Mouse (Mus musculus): Measurements from ENCODE around the gene Gm26620. TPM values are rescaled to one million over a fixed set of nuclear protein-coding genes. Genes with fewer than 3 reads are reported as not detected.
A peak's percentile ranks its signal among the peaks of the same experiment; 100 is the strongest.

The Gm26620 gene
- total RNA-seq, 2 experiments from 2014 or later = 0.45 to 0.58 TPM

GRCm38 (mm10) chr1:170861671-170862434 is 23.0 kb upstream of the Gm26620 start:
- no peak overlapping the region for H3K27ac ChIP-seq
- no peak overlapping the region for H3K4me3 ChIP-seq
- intact Hi-C loops (cut with DNase I) = no loop called here
- DNase-seq (ENCODE audit: extremely low spot score in 1 of 2, low spot score in 2 of 2) = no peak
- no peak for TF ChIP-seq CTCF (IDR thresholded peaks at IDR 0.05)

GRCm38 (mm10) chr1:170862435-170862717 is 22.5 kb upstream of the Gm26620 start:
- TF ChIP-seq CTCF (IDR thresholded peaks at IDR 0.05) = no peak
- intact Hi-C loops (cut with DNase I) = no loop called here

GRCm38 (mm10) chr1:170863033-170863432 is 21.8 kb upstream of the Gm26620 start:
- no peak for DNase-seq (ENCODE audit: extremely low spot score in 1 of 2, low spot score in 2 of 2)
- TF ChIP-seq CTCF (IDR thresholded peaks at IDR 0.05) = no peak
- intact Hi-C loops (cut with DNase I) = no loop called here
- H3K27ac ChIP-seq = no peak overlapping the region
- H3K4me3 ChIP-seq = no peak overlapping the region

More at GRCm38 (mm10) chr1:170862435-170862717, 22.5 kb upstream of the Gm26620 start:
- no peak for DNase-seq (ENCODE audit: extremely low spot score in 1 of 2, low spot score in 2 of 2)
- H3K27ac ChIP-seq = no peak overlapping the region
- H3K4me3 ChIP-seq = no peak overlapping the region

DNA sequence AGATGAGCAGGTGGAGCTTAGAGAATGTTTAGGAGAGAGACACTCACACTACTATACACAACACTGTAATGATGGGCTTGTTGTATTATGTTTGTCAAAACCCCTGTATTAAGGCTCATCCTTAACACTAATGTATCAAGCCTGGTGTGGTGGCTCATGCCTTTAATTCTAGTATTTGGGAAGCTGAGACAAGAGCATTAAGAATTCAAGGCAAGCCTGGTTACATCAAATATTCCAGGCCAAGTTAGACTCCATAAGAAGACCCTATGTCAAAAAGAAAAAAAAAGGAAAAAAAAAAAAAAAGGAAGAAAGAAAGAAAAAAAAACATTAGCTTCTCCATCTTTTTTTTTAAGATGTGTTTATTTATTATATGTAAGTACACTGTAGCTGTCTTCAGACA is 20.6 kb upstream of the Gm26620 start:
- intact Hi-C loops (cut with DNase I) = no loop called here
- no peak overlapping the region for H3K4me3 ChIP-seq
- H3K27ac ChIP-seq = no peak overlapping the region
- TF ChIP-seq CTCF (IDR thresholded peaks at IDR 0.05) = no peak
- no peak for DNase-seq (ENCODE audit: extremely low spot score in 1 of 2, low spot score in 2 of 2)

DNA sequence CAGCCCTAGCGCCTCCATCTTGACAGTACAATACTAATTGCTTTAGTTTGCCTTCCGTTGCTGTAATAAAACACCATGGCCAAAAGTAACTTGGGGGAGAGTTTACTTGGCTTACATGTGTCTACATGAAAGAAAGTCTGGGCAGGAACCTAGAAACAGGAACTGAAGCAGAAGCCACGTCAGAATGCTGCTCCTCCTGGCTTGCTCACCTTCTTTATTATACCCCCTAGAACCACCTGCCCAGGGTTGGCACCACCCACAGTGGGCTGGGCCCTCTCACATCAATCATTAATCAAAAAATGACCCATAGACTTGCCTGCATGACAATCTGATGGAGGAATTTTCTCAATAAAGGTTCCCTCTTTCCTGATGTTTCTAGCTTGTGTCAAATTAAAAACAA is 20.1 kb upstream of the Gm26620 start:
- no peak for DNase-seq (ENCODE audit: extremely low spot score in 1 of 2, low spot score in 2 of 2)
- Histone ChIP-seq H3K27ac (no peak overlapping the region), H3K4me3 (no peak overlapping the region)
- no peak for TF ChIP-seq CTCF (IDR thresholded peaks at IDR 0.05)
- intact Hi-C loops (cut with DNase I) = no loop called here

DNA sequence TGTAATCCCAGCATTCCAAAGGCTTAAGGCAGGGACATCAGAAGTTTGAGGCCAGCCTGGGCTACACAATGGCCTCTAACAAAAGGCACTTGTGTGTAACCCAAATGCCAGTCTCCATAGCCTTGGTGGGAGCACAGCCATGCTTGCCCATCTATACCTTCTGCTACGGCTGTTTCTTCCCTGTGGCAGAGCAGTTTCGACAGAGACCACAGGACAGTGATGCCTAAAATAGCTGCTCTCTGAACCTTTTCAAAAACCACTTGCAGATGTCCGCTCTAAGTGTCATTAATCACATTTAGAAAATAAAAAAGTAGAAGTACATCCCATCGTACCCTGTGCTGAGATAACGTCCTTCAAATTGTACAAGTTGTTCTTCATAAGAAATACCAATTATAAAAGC is 19.5 kb upstream of the Gm26620 start:
- no peak for DNase-seq (ENCODE audit: extremely low spot score in 1 of 2, low spot score in 2 of 2)
- H3K27ac ChIP-seq = no peak overlapping the region
- TF ChIP-seq CTCF (IDR thresholded peaks at IDR 0.05) = no peak
- intact Hi-C loops (cut with DNase I) = no loop called here
- no peak overlapping the region for H3K4me3 ChIP-seq

- peak overlapping the region; percentile 76 for H3K4me3 ChIP-seq
- intact Hi-C loops (cut with DNase I) = no loop called here
- H3K27ac ChIP-seq = peak overlapping the region; percentile 89
- TF ChIP-seq CTCF (IDR thresholded peaks at IDR 0.05) = no peak
- peak in 1 of 2 experiments; percentile 26 for DNase-seq (ENCODE audit: extremely low spot score in 1 of 2, low spot score in 2 of 2)
Measured at GRCm38 (mm10) chr1:170866992-170867690, 17.7 kb upstream of the Gm26620 start.

- DNase-seq (ENCODE audit: extremely low spot score in 1 of 2, low spot score in 2 of 2) = peak; percentile 93 to 97
- no peak for TF ChIP-seq CTCF (IDR thresholded peaks at IDR 0.05)
- Histone ChIP-seq H3K4me3 (peak within 1 kb of the TSS; percentile 76), H3K27ac (peak within 1 kb of the TSS; percentile 89)
- intact Hi-C loops (cut with DNase I) = no loop called here
Measured at GRCm38 (mm10) chr1:170867691-170868105, 17.2 kb upstream of the Gm26620 start, which contains the start of gene Atf6. Gene Atf6 (minus strand): TSS chr1:170867771.

GRCm38 (mm10) chr1:170868107-170868904 is 16.6 kb upstream of the Gm26620 start:
- Histone ChIP-seq H3K4me3 (peak overlapping the region; percentile 76), H3K27ac (peak overlapping the region; percentile 50)
- peak; percentile 76 to 77 for DNase-seq (ENCODE audit: extremely low spot score in 1 of 2, low spot score in 2 of 2)
- intact Hi-C loops (cut with DNase I) = no loop called here
- no peak for TF ChIP-seq CTCF (IDR thresholded peaks at IDR 0.05)

GRCm38 (mm10) chr1:170868905-170869283 is 16.0 kb upstream of the Gm26620 start:
- TF ChIP-seq CTCF (IDR thresholded peaks at IDR 0.05) = no peak
- Histone ChIP-seq H3K4me3 (peak overlapping the region; percentile 76), H3K27ac (0 out of 2 replicates have a peak overlapping the region, but pooled peaks have one; percentile 50)
- intact Hi-C loops (cut with DNase I) = no loop called here
- no peak for DNase-seq (ENCODE audit: extremely low spot score in 1 of 2, low spot score in 2 of 2)

DNA sequence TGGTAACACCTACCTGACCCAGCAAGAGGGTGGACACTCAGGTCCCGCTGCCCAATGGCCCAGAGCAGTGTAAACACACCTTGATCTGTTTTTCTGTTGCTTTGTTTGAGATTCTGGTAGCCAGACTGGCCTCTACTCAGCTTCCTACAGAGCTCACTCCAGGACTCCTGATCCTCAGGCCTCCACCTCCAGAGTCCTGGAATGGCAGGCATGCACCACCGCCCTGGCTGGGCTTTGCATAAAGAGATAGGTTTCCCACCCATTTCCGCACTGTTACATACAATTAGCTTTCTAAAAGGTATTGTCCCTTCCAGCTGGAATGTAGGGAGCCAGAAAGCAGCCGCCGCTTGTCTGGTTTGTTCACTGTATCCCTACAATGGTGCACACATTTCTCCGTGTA is 13.5 kb upstream of the Gm26620 start:
- intact Hi-C loops (cut with DNase I) = no loop called here
- no peak for TF ChIP-seq CTCF (IDR thresholded peaks at IDR 0.05)
- DNase-seq (ENCODE audit: extremely low spot score in 1 of 2, low spot score in 2 of 2) = no peak
- Histone ChIP-seq H3K4me3 (no peak overlapping the region), H3K27ac (no peak overlapping the region)

GRCm38 (mm10) chr1:170871961-170872360 is 12.9 kb upstream of the Gm26620 start:
- no peak overlapping the region for H3K27ac ChIP-seq
- TF ChIP-seq CTCF (IDR thresholded peaks at IDR 0.05) = no peak; the same call in 1 of the 2 replicates
- intact Hi-C loops (cut with DNase I) = no loop called here
- DNase-seq (ENCODE audit: extremely low spot score in 1 of 2, low spot score in 2 of 2) = no peak
- H3K4me3 ChIP-seq = no peak overlapping the region

Data from left cerebral cortex, adult 2 months (tissue).